Mouse (Mus musculus): ENCODE measurements around the gene Gm10134.
A peak's percentile ranks its signal among the peaks of the same experiment; 100 is the strongest.
"Not testable (repeated sequence)": the region's sequence is repeated elsewhere in the genome, so short reads cannot be mapped to it uniquely, and the experiment has no call there.

Gene Gm10134

DNA sequence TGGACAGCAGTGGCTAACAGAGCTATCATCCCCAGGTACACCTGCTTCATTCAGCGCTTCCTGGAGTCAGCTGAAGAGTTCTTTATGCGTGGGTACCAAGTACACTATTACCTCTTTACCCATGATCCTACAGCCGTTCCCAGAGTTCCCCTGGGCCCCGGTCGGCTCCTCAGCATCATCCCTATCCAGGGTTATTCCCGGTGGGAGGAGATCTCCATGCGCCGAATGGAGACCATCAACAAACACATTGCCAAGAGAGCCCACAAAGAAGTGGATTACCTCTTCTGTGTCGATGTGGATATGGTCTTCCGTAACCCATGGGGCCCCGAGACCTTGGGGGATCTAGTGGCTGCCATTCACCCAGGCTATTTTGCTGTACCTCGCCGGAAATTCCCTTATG lies 1.2 kb upstream of the Gm10134 start:
- DNase-seq (ENCODE audit: low read depth), result no peak

DNA sequence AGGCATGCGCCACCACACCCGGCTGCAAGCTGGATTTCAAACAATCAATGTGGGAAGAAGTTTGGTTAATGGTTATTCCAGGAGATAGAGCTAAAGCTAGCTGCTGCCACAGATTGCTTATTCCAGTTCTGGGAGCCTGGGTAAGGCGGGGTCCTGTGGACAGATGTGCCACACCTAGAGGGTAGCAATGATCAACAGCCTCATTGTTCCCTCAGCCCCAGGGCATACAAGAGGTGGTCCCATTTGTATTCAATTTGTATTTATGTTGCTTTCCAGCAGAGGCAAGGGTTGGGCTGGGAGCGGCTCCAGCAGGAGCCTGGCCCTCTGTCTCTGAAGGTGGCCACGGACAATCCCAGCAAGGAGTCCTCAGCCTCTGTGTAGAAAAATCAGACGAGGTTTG lies 396 bp downstream of the Gm10134 start:
- no peak for DNase-seq (ENCODE audit: low read depth)

DNA sequence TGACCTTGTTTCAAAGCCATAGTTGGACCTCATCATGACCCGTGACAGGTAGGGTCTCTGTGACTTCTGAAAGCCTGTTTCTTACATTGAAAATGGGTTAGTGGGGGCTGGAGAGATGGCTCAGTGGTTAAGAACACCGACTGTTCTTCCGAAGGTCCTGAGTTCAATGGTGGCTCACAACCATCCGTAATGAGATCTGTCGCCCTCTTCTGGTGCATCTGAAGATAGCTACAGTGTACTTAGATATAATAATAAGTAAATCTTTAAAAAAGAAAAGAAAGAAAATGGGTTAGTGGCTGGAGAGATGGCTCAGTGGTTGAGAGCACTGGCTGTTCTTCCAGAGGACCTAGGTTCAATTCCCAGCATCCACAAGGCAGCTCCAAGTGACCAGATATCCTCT lies 5.7 kb downstream of the Gm10134 start:
- DNase-seq (ENCODE audit: low read depth), result not testable (repeated sequence)

DNA sequence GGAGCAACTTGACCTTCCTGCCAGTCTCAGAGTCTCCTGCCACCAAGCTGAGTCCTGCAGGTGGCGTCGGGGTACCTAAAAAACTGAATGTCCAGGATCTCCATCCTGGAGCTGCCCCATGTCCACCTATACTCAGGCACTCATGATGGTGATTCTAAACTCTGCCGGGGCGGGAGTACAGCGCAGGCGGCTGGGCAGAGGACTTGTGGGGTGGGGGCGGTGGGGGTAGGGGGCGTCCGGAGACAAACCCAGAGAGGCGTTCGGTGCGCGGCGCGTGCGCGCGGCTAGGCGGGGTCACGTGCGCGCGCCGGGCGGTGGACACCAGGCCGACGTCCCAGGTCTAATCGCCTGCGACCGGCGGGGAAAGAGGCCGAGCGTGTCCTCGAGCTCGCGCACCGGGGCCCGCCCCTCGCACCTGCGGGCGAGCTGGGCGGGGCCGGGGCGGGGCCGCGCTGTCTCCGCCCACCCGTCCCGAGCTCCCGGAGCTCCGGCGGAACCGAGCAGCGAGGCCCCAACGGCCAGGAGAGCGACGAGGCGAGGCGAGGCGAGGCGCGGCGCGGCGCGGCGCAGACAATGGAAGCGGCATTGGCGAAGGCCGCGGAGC lies 7.0 kb downstream of the Gm10134 start, which contains the start of gene Ralgds:
Ralgds (plus strand) TSS at position 328 of the 604 bp plus-strand sequence.
- peak; percentile 30 for DNase-seq (ENCODE audit: low read depth)

DNA sequence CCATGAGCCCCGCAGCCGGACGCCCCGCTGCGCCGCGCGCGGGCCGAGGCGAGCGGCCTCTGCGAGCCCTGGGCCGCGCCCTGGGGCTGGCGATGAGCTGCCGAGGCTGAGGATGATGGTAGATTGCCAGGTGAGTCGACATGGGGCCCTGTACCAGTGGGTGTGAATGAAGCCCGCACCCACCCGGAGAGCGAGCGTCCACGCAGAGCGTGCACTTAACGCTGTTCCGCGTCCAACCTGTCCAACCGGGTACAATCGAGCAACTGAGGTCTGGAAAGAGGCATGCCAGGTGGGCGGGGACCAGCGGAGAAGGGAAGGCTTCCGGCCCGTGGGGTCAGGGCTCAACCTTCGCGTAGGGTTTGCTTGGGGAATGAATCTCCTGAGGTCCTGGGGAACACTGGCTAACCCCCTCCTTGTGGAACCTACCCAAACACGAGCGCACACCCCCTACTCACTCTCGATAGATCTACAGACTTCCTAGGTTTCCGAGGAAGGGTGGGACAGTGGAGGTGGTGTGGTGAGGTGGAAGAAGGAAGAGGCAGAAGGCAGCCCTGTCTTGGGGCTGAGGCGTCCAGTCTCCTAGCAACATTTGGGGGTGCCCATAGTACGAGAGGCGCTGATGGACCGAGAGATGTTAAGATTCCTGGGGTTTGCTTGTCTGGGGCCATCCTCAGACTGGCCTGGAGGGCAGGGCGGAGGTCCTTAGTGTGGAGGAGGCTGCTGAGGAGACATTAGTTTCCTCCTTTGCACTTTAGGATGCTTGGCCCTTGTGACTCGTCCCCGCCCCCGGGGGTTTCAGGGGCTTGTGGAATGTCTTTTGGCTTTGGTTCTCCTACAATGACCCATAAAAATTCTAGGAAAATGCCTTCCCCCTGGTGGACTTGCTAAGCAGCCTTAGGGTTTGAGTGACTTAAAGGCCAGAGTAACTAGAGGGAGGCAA lies 7.8 kb downstream of the Gm10134 start:
- no peak for DNase-seq (ENCODE audit: low read depth)

DNA sequence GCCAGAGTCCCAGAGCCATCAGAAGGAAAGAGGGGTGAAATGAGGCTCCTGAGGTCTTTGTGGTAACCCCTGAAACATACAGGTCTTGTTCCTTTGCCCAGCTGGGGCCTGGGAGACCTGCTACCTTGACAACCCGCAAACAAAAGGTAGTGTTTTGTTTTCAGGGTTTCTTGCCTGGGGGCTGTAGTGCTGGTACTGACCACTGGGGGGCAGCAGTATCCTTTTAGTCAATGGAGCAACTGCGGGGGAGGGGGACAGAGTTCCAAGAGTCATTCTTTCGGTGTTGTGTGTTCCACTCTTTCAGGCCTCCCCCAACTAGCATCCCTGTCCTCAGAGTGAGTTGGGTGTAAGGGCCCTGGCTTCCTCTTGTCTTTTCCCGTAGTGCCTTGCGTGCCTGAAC lies 8.6 kb downstream of the Gm10134 start:
- DNase-seq (ENCODE audit: low read depth), result peak; percentile 75

DNA sequence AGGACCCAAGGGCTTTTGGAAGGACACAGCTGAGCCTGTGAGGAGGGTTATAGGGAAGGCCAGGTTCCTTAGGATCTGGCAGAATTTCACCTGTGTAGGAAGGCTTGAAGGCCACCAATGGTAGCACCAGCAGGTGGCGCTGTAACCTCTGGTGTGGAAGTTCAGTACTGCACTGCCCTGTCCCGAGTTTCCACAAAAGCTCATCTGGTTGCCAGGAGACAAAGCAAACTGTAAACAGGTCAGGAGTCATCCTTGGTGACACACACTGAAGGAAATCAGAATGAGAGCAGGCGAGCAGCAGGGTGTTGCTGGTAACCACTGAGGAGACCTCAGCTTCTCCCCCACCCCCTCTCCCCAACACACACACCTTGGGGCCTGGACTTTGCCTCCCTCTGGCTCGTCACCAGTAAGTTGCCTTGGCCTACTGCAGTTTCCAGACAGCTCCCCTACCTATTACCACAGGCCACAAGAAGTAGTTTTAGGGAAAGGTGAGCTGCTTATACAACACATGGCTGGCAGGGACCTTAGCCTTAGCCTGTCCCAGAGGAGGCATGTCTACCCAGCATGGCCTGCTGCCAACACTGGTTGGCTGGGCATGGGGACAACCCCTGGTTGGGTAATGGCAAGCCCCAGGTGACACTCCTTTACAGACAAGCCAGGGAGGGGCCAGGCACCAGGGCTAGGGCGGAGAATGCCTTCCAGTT lies 11.5 kb downstream of the Gm10134 start:
- peak; percentile 89 for DNase-seq (ENCODE audit: low read depth)

DNA sequence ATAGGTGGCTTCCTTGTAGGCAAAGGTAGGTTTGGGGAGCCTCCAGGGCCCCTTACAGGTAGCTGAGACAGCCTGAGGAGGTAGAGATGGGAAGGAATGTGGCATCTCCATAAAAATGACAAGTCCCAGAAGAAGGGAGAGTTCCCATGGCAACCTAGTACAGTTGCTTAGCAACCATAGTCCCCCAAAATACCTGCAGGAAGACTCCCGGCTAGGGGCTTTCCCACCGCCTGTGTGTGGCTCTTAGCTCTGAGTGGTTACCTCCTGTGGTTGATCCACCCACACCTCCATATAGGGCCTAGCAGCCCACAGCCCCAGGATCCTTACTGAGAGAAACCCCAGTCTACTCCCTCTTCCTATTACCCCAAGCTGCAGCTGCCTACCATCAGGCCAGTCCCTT lies 12.3 kb downstream of the Gm10134 start:
- DNase-seq (ENCODE audit: low read depth), result no peak

DNA sequence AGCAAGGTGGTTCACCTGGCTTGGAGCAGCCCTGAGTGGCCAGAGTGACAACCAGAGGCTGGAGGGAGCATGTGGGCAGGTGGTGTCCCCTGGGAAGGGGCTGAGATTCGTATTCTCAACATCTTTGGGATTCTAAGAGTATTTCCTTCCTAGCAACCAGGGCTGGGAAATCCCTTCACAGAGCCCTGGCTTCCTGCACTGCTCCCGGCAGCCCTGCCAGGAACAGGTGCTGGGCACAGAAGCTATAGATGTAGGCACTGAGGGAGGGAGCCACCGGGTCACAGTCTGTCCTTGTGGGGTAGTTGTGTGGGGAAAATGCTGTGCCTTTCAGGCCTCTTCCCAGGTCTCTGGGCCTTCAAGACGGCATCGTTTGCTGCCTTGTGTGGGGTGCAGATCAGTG lies 14.7 kb downstream of the Gm10134 start:
- no peak for DNase-seq (ENCODE audit: low read depth)

DNA sequence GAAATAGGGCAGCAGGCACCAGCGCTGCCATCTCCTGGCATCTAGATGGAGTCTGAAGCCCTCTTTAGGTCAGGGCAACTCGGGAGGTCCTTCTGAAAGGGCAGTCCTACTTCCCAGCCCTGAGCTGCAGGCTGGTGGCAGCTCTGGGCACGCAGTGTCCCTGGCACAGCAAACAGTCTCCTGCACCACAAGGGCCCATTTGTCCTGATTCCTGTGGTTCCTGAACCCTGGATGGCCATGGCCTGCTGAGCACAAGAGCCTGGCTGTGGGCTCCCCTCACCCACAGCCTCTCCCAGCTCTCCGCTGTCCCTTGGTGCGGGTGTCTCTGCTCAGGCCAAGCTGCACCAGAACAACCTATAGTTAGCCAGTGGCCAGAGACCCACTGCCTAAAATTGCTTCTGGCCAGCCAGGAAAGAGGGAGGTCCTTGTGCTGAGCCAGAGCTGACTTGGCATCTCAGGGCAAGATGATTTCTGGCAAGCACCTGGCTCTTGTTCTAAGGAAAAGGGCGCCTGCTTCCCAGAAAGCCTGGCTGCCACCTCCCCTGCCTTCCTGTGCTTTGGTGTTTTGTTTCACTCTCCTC lies 15.8 kb downstream of the Gm10134 start:
- DNase-seq (ENCODE audit: low read depth), result no peak

DNA sequence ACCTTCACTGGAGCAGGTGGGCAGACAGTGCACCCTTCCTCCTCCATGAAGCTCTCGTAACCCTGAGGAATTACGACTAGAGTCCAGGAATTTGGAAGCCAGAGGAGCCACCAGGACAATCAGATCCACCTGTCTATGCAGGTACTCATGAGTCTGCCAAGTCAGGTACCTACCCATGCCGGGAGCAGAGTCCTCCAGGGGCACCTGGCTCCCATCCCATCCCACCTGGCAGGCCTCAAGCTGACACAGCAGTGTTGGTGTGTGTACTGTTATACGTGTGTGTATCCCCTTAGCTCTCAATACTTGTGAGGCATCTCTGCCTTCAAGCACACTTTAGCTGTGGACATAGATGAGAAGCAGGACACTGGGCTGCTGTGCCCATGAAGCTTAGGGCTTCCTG lies 16.3 kb downstream of the Gm10134 start:
- no peak for DNase-seq (ENCODE audit: low read depth)

DNA sequence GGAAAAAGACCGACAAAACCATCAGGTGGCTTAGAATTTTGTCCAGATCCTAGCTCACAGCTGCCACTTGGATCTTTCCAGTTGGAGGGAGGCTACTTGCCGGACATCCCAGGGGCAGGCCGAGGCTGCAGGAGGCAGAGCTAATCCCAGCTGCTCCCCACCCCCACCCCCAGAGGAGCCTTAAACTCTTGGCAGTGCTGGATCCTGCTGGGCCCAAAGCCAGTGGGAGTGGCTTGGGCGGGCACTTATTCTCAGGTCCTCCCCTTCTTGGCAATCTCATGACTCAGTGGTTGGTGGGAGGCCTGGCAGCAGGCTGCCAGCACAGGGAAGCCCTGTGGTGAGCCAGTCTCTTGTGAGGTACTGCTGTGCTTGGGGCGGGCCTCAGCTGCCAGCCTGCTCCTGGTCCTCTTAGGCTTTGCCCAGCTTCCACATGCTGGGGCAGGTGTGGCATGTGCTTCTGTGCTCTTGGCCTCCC lies 17.8 kb downstream of the Gm10134 start:
- peak; percentile 95 for DNase-seq (ENCODE audit: low read depth)

DNA sequence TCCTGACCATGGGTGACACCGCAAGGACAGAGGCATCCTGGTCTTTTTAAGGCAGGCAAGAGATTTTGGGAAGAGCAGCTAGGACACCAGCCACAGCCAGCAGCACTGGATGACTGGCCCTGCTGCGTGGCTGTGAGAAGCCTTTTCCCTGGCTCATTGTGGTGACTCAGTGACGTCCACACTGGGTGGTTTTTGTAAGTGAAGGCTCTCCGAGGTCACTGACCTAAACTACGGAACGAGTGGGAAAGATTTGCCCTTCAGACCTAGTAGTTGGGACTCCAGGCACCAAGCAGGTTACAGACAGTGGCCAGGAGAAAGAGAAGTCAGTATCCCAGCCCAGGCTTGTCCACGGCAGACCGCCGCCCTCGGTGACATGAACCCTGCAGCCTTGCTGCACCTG lies 18.5 kb downstream of the Gm10134 start:
- peak; percentile 40 for DNase-seq (ENCODE audit: low read depth)

DNA sequence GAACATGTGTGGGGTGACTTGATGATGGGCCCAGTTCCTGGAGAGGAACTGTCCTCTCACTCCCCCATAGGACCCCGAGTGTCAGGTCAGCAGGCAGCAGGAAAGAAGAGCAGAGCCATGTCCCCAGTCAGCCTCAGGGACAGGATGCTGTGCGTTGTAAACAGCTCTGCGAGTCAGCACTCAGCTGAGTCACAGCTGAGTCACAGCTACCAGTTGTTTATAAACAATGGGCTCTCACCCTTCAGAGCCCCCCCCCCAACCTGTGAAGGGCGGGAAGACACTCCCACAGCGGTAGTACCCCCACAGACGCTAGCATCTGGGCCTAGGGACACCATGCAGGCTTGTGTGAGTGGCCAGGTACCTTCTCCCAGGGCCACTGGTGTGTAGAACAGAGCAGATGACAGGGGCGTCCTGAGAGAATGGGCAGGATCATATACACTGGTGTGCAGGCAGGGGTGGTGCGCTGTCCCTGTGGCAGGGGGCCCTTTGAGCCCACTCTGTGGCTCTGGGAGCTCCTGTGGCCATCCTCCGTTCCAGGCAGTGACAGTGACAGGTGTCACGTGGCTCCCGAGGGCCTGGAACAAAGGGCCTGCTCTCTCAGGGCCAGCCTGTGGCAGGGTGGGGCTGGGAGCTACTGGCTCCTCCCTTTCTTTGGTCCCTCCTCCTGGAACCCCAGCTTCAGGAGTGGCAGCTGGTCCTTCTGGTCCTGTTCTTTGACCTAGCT lies 19.5 kb downstream of the Gm10134 start:
- DNase-seq (ENCODE audit: low read depth), result peak; percentile 91

DNA sequence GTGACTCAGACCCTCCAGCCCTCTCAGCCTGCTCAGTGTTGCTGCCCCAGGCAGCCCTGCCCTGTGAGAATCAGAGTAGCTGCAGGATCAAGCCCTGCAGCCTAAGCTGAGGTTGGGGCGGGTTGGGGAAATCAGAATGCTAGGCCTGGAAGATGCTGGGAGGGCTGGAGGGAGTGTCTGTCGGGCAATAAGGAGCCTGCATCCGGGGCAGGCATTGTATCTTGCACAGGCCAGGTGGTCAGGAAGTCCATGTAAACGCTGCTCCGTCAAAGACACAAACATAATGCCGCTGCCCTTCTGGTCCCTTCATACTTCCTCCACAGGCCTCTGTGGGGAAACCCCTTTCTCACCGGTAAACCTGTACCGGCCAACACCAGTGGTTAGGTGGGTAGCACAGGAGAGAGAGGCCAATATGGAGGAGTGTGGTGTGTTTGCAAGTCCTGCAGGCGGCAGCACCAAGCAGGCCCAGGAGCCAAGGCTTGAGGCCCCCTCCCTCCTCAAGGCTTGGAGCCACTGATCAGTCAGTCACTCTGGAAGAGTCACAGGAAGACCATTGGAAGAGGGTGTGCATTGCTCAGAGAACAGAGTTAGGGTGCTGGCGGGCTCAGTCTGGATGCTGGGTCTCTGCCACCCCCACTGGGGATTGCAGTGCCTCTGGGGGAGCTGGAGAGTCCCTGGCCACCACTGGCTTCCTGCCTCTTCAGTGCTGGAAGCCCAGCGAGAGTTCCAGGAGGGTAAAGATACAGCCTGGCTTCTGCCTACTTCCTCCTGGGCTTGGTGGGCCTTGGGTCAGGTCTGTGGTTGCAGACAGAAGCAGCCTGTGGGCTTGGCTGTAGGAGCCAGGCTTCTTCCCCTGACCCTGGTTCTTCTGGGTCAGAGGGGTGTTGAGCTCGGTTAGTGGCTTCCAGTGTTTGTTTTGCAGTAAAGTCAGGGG lies 20.3 kb downstream of the Gm10134 start:
- DNase-seq (ENCODE audit: low read depth), result peak; percentile 75

DNA sequence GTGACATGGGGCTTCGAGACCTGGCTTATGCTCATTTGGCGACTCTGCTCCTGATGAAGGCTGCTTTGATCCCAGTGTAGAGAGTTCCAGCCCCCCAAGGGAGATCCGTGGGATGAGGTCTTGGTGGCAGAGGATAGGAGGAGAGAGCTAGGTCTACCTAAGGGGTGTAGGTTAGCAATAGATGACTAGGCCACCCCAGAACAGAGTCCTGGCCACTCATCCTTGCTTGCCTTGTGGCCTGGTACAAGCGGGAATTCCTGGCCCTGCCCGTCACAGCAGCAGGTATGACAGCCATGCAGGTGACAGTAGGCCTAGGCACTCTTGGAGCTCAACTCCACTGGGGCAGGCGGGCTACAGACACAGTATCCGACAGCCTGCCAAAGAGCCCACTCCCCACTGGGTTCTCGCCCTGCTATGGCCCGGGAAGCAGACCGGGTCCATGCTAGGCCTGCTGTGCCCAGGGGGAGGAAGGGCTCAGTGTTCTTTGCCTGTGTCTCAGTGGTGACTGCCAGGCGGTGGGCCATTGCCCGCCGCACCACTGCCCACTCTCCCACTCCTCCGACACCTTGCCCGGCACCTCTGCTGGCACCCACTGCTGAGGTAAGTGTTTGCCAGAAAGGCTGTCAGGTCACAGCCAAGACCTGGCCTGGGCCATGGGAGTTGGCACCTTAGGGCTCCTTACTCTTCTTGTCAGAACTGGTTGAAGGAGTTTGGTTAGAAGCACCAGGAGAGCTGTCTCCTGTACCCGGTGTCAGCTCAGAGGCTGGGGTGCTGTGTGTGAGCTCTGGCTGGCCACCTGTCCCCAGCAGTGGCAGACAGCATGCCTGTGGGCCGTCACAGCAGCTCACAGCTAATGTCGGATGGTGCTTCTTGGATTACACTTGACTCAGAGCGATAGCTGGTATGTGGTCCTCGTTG lies 21.8 kb downstream of the Gm10134 start:
- no peak for DNase-seq (ENCODE audit: low read depth)

DNA sequence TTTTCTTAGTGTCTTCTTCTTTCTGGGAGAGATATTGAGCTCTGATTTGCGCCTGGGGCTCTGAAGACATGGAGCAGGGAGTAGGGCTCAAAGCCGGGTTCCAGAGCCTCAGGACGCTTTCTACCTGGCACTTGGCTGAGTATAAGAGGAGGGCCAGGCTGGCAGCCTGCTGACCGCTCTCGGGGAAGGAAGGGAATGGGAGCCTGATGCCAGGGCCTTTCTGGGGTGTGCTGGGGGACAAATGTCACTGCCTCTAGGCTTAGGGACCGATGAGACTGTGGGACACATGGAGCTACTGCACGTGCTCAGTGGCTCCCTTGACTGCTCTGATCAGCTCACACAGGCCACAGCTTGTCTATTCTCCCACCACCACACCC lies 22.4 kb downstream of the Gm10134 start:
- no peak for DNase-seq (ENCODE audit: low read depth)

DNA sequence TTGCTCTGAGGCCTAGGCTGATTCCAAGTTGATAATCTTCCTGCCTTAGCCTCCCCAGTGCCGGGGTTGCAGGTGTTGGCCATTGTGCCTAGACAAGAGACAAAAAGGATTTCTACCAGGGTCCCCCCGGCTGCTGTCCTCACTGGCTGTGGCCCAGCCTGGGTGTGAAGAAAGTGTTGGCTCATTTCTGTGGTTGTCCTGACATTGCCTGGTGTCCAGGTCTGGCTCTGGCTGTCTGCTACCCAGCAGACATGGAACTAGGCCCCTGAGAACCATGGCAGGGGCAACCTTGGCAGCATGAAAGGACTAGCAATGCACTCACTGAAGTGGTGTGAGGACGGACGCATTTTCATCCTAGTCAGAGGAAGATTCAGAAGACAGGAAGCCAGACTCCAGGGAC lies 24.0 kb downstream of the Gm10134 start:
- no peak for DNase-seq (ENCODE audit: low read depth)

DNA sequence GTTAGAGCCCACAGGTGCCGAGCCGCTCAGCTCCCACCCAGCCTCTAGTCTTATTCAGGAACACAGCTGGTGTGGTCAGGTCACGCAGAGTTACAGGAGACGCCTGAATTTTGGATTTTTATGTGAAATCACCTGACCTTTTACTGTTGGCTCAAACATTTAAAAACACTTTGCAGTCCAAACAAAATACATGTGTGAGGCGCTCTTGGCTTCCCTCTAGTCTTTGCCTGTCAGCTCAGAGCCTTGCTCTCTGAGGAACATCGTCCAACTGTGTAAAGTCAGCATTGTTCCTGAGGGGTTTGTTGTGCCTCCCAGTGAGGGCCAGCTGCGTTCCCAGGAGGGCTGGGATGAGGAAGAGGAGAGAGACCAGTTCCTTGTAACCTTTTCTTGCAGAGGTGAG lies 24.4 kb downstream of the Gm10134 start:
- DNase-seq (ENCODE audit: low read depth), result no peak
